In the genomic region with DNA sequence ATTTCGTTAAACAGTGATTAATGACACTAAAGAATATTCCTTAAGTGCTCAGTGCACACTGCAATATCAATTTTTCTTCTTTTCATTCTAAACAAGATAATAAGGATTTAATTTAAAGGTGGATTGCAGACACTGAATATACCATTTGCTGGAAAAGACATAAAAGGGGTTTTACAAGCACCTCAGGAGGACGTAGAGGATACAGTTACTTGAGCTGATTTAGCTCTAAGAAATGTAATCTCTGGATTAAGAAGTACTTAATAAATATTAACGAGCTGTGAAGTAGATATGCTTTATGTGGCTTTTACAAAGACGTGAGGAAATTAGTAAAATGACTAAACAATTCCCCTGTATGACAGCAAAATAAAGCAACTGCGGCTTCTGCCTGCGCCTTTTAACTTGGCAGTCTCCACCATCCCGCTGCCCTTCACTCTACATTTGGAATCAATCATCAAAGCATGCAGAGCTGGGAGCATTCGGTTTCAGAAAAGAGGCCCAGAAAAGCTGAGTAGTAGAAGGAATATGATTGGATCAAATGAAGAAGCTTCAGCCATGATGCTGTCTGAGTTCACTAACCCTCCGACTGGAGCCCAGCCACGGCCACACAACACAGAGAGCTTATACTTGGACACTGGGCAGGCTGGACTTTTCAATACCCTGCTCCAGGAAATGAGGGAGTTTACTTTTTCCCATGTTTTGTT, we compare ENCODE assay signal across 12 mouse cellular contexts.
A peak's percentile ranks its signal among the peaks of the same experiment; 100 is the strongest.
DNase-seq lines count a peak whose midpoint lies in the region; ATAC-seq and TF ChIP-seq lines count a peak whose summit lies in the region.
"Had no signal": no experiment of that assay in that cellular context is flagged by ENCODE, and none has a peak within 500 bp of the region (broad histone marks: within the 10 kb centered on the region; RNA-seq: fewer than 3 reads in every experiment).

No protein-coding gene starts in this region.

- peak overlapping the region; percentile 4; the same call in 1 of the 2 replicates for H3K27ac ChIP-seq in midbrain, embryonic 13.5 days
- H3K27ac ChIP-seq in midbrain, embryonic 11.5 days (ENCODE audit: low read depth, low read length): no peak overlapping the region
- peak overlapping the region; percentile 36; the same call in 1 of the 2 replicates for H3K27ac ChIP-seq in embryonic fibroblast, embryonic 13.5 days (ENCODE audit: insufficient read depth, low read length)
- H3K27ac ChIP-seq: lung, embryonic 15.5 days had no signal

- H3K4me2 ChIP-seq in midbrain, embryonic 13.5 days (replicated peaks): no peak overlapping the region
- no peak overlapping the region for H3K4me2 ChIP-seq in midbrain, embryonic 11.5 days
- H3K4me2 ChIP-seq: heart, embryonic 12.5 days; lung, embryonic 15.5 days had no signal

- H3K36me3 ChIP-seq in midbrain, embryonic 13.5 days: no peaks in the 10 kb centered on the region
- no peaks in the 10 kb centered on the region for H3K36me3 ChIP-seq in midbrain, embryonic 11.5 days (ENCODE audit: control insufficient read depth, insufficient read depth, low read length)
- H3K36me3 ChIP-seq: heart, embryonic 12.5 days; lung, embryonic 15.5 days had no signal

- H3K9me3 ChIP-seq in midbrain, embryonic 13.5 days: no peaks in the 10 kb centered on the region
- no peaks in the 10 kb centered on the region for H3K9me3 ChIP-seq in midbrain, embryonic 11.5 days (ENCODE audit: control insufficient read depth, low read length)
- H3K9me3 ChIP-seq: heart, embryonic 12.5 days; lung, embryonic 15.5 days had no signal

- peak; percentile 18 for DNase-seq in gastrocnemius, postnatal 14 days
- DNase-seq in gastrocnemius, postnatal 36 days: no peak
- DNase-seq in midbrain, embryonic 11.5 days (ENCODE audit: low spot score, missing footprints): no peak
- DNase-seq in adrenal gland, adult 18-20 months (ENCODE audit: low spot score in 2 of 2): no peak
- DNase-seq in thymus, postnatal 4 days: no peak
- DNase-seq: cerebellum, adult 18-20 months; kidney, adult 11 months; thymus, adult 2 months had no signal

- peak; percentile 65; the same call in 1 of the 2 replicates for ATAC-seq in midbrain, embryonic 13.5 days
- no peak for ATAC-seq in midbrain, embryonic 11.5 days (ENCODE audit: low FRiP score)

- intact Hi-C loops in gastrocnemius, postnatal 14 days (cut with DNase I; ENCODE audit: low total_unique reads): no loop called here
- intact Hi-C loops in gastrocnemius, postnatal 36 days (cut with DNase I): no loop called here

- no peak overlapping the region for H3K4me3 ChIP-seq in midbrain, embryonic 13.5 days (replicated peaks)
- H3K4me3 ChIP-seq in midbrain, embryonic 11.5 days (ENCODE audit: low read depth, low read length): no peak overlapping the region
- no peak overlapping the region for H3K4me3 ChIP-seq in embryonic fibroblast, embryonic 13.5 days (ENCODE audit: insufficient read depth, low read length)
- H3K4me3 ChIP-seq: heart, embryonic 12.5 days; lung, embryonic 15.5 days had no signal

- 52% methylated on average over 10 of the region's 10 CpGs for WGBS in midbrain, embryonic 13.5 days
- WGBS in midbrain, embryonic 11.5 days: 70% methylated on average over 10 of the region's 10 CpGs

- no peak for TF ChIP-seq POLR2A in embryonic fibroblast, embryonic 13.5 days (IDR thresholded peaks at IDR 0.05; ENCODE audit: low read depth, low read length)

- TF ChIP-seq CTCF in embryonic fibroblast, embryonic 13.5 days (IDR thresholded peaks at IDR 0.05; ENCODE audit: borderline replicate concordance, insufficient read depth, low read length): no peak

- H3K27me3 ChIP-seq in midbrain, embryonic 13.5 days: no peaks in the 10 kb centered on the region
- H3K27me3 ChIP-seq in midbrain, embryonic 11.5 days (ENCODE audit: control insufficient read depth, insufficient read depth, low read length): no peaks in the 10 kb centered on the region
- H3K27me3 ChIP-seq: heart, embryonic 12.5 days; lung, embryonic 15.5 days had no signal

- peaks cover 12% of the 10 kb centered on the region for H3K4me1 ChIP-seq in midbrain, embryonic 13.5 days (replicated peaks)
- peaks cover 4% of the 10 kb centered on the region; the same call in 1 of the 2 replicates for H3K4me1 ChIP-seq in midbrain, embryonic 11.5 days (ENCODE audit: control insufficient read depth, insufficient read depth, low read length)
- H3K4me1 ChIP-seq in embryonic fibroblast, embryonic 13.5 days (ENCODE audit: control insufficient read depth, insufficient read depth, low read length): no peaks in the 10 kb centered on the region; the same call in 1 of the 2 replicates
- H3K4me1 ChIP-seq: lung, embryonic 15.5 days had no signal

- H3K9ac ChIP-seq in midbrain, embryonic 13.5 days (replicated peaks): no peak overlapping the region
- H3K9ac ChIP-seq in midbrain, embryonic 11.5 days (ENCODE audit: low read length): no peak overlapping the region
- H3K9ac ChIP-seq: heart, embryonic 12.5 days; lung, embryonic 15.5 days had no signal
